Comparison of ENCODE assay signal across 11 mouse cellular contexts in the genomic region with DNA sequence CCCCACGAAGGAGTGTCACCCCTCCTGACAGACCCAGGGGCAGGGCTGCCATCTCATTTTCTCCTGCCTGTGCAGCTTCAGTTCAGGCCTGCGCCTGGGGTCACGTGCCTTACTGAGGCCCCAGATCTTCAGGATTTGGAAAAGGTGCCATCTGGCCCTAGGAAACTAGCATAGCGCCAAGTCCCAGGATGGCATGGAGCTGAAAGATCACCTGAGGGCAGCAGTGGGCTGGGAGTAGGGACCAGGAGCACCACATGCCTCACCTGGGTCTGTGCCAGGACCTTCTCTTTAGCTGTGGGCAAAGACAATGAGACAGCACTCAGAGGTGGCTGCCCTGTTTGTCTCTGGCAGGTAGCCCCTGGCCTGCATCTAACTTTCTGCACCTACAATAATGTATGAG. TPM values are rescaled to one million over a fixed set of nuclear protein-coding genes. Genes with fewer than 3 reads are reported as not detected.
A peak's percentile ranks its signal among the peaks of the same experiment; 100 is the strongest.
DNase-seq lines count a peak whose midpoint lies in the region; ATAC-seq lines count a peak whose summit lies in the region.
"Had no signal": no experiment of that assay in that cellular context is flagged by ENCODE, and none has a peak within 500 bp of the region (broad histone marks: within the 10 kb centered on the region; RNA-seq: fewer than 3 reads in every experiment).

No protein-coding gene starts in this region.

- peak; percentile 45 for DNase-seq in heart, adult 8-10 months (ENCODE audit: low spot score)
- DNase-seq in right cerebral cortex, postnatal 4 days: peak; percentile 35
- DNase-seq in right cerebral cortex, adult 2 months (ENCODE audit: low spot score in 2 of 2): no peak
- DNase-seq in heart, adult 9 months (ENCODE audit: low spot score in 2 of 2): peak; percentile 59 to 65
- peak; percentile 72 for DNase-seq in lung, postnatal 36 days
- no peak for DNase-seq in urinary bladder, postnatal 14 days (ENCODE audit: low spot score)
- DNase-seq: thymus, adult 2 months had no signal

- H3K4me2 ChIP-seq in heart, embryonic 11.5 days: no peak overlapping the region
- H3K4me2 ChIP-seq in hindbrain, embryonic 12.5 days (replicated peaks): no peak overlapping the region
- H3K4me2 ChIP-seq: limb, embryonic 13.5 days; midbrain, embryonic 11.5 days had no signal

- H3K27me3 ChIP-seq in heart, embryonic 11.5 days (ENCODE audit: control insufficient read depth, insufficient read depth, low read length): no peaks in the 10 kb centered on the region
- no peaks in the 10 kb centered on the region for H3K27me3 ChIP-seq in hindbrain, embryonic 12.5 days
- H3K27me3 ChIP-seq: limb, embryonic 13.5 days had no signal

- no peak for ATAC-seq in heart, embryonic 11.5 days (replicated peaks; ENCODE audit: insufficient number of reproducible peaks, low FRiP score, low TSS enrichment)
- ATAC-seq in hindbrain, embryonic 12.5 days (ENCODE audit: low FRiP score): no peak

- no peaks in the 10 kb centered on the region for H3K4me1 ChIP-seq in heart, embryonic 11.5 days (ENCODE audit: control insufficient read depth, insufficient read depth, low read length)
- H3K4me1 ChIP-seq in hindbrain, embryonic 12.5 days: 0 out of 2 replicates have a peak, but pooled peaks cover 3% of the 10 kb centered on the region
- H3K4me1 ChIP-seq: limb, embryonic 13.5 days had no signal

- H3K9ac ChIP-seq in heart, embryonic 11.5 days (ENCODE audit: low read depth, low read length): no peak overlapping the region
- no peak overlapping the region for H3K9ac ChIP-seq in hindbrain, embryonic 12.5 days
- H3K9ac ChIP-seq: limb, embryonic 13.5 days had no signal

- WGBS in heart, embryonic 11.5 days (ENCODE audit: insufficient replicate concordance): 88% methylated on average over 4 of the region's 4 CpGs
- 89% methylated on average over 4 of the region's 4 CpGs for WGBS in hindbrain, embryonic 12.5 days

- no peak overlapping the region for H3K27ac ChIP-seq in heart, embryonic 11.5 days (ENCODE audit: low read depth, low read length)
- no peak overlapping the region for H3K27ac ChIP-seq in hindbrain, embryonic 12.5 days
- H3K27ac ChIP-seq: limb, embryonic 13.5 days had no signal

- H3K9me3 ChIP-seq in heart, embryonic 11.5 days (replicated peaks; ENCODE audit: control insufficient read depth, low read length): no peaks in the 10 kb centered on the region
- no peaks in the 10 kb centered on the region for H3K9me3 ChIP-seq in hindbrain, embryonic 12.5 days (replicated peaks)
- H3K9me3 ChIP-seq: limb, embryonic 13.5 days had no signal

- 0 out of 2 replicates have a peak, but pooled peaks cover 2% of the 10 kb centered on the region for H3K36me3 ChIP-seq in heart, embryonic 11.5 days (ENCODE audit: control insufficient read depth, insufficient read depth, low read length)
- peaks cover 38% of the 10 kb centered on the region for H3K36me3 ChIP-seq in hindbrain, embryonic 12.5 days

- H3K4me3 ChIP-seq in heart, embryonic 11.5 days (ENCODE audit: low read depth, low read length): no peak overlapping the region
- H3K4me3 ChIP-seq in hindbrain, embryonic 12.5 days: no peak overlapping the region
- H3K4me3 ChIP-seq: limb, embryonic 13.5 days had no signal

RNA-seq across cellular contexts. Expression of a gene that starts 12.9 kb away (rescaled TPM):
- total RNA-seq in heart, adult 8-10 months (2022): 1 to 10 TPM; 5.1 to 6.9 (median 5.5) TPM
- polyA plus RNA-seq in heart, embryonic 11.5 days (2014; fragmentation: Nextera tagmentation; extraction: Ambion mirVana): 11.3 and 12.8 TPM in 2 replicates
- 14.4 and 14.8 TPM in 2 replicates for polyA plus RNA-seq in hindbrain, embryonic 12.5 days (2016; fragmentation: Nextera tagmentation; extraction: Ambion mirVana)

RNA-seq across cellular contexts. Expression of a gene that starts 13.0 kb away (rescaled TPM):
- total RNA-seq in heart, adult 8-10 months (2022): 10 to 100 TPM; 51.6 to 59.7 (median 56.5) TPM
- 51.1 and 53.7 TPM in 2 replicates for polyA plus RNA-seq in heart, embryonic 11.5 days (2014; fragmentation: Nextera tagmentation; extraction: Ambion mirVana)
- 70.0 and 76.2 TPM in 2 replicates for polyA plus RNA-seq in hindbrain, embryonic 12.5 days (2016; fragmentation: Nextera tagmentation; extraction: Ambion mirVana)

RNA-seq across cellular contexts. Expression of a gene that starts 54.8 kb away (rescaled TPM):
- total RNA-seq in heart, adult 8-10 months (2022): 10 to 100 TPM; 24.7 to 32.0 (median 29.1) TPM
- 88.6 and 98.2 TPM in 2 replicates for polyA plus RNA-seq in heart, embryonic 11.5 days (2014; fragmentation: Nextera tagmentation; extraction: Ambion mirVana)
- polyA plus RNA-seq in hindbrain, embryonic 12.5 days (2016; fragmentation: Nextera tagmentation; extraction: Ambion mirVana): 89.2 and 91.4 TPM in 2 replicates

RNA-seq across cellular contexts. Expression of a gene that starts 54.8 kb away (rescaled TPM):
- 10 to 100 TPM; 44.8 to 58.9 (median 48.6) TPM for total RNA-seq in heart, adult 8-10 months (2022)
- 31.8 and 38.4 TPM in 2 replicates for polyA plus RNA-seq in heart, embryonic 11.5 days (2014; fragmentation: Nextera tagmentation; extraction: Ambion mirVana)
- 42.5 and 43.6 TPM in 2 replicates for polyA plus RNA-seq in hindbrain, embryonic 12.5 days (2016; fragmentation: Nextera tagmentation; extraction: Ambion mirVana)

RNA-seq across cellular contexts. Expression of a gene that starts 54.8 kb away (rescaled TPM):
- 100 to 1,000 TPM; 103 to 136 (median 112) TPM for total RNA-seq in heart, adult 8-10 months (2022)
- polyA plus RNA-seq in heart, embryonic 11.5 days (2014; fragmentation: Nextera tagmentation; extraction: Ambion mirVana): 69.0 and 71.5 TPM in 2 replicates
- polyA plus RNA-seq in hindbrain, embryonic 12.5 days (2016; fragmentation: Nextera tagmentation; extraction: Ambion mirVana): 79.7 and 80.1 TPM in 2 replicates

Comparison
In these comparisons a context has a peak if more than half of its experiments do, and no peak if none do; other contexts are left out.
1. DNase-seq: peak in heart, adult 8-10 months (single experiment), right cerebral cortex, postnatal 4 days (single experiment), heart, adult 9 months (2 of 2) and lung, postnatal 36 days (single experiment); none in right cerebral cortex, adult 2 months (0 of 2) and urinary bladder, postnatal 14 days (single experiment).